Mouse (Mus musculus) myocyte (in vitro differentiated cells): ENCODE results near the gene Rab5c.

Experiments used
- CEBPB ChIP-seq: IDR thresholded peaks from 2 replicates; pipeline ENCODE4 v1.6.1; 2011; ENCODE audit warnings: mild to moderate bottlenecking, moderate library complexity; ENCODE audit not compliant: poor library complexity, insufficient read depth, severe bottlenecking
- E2F4 ChIP-seq: IDR thresholded peaks from one replicate; pipeline ENCODE4 v1.6.1; 2011; ENCODE audit warnings: mild to moderate bottlenecking, control low read depth, moderate library complexity; ENCODE audit not compliant: insufficient read depth
- MAX ChIP-seq: IDR thresholded peaks from one replicate; pipeline ENCODE4 v1.6.1; 2011; ENCODE audit warnings: low read depth, mild to moderate bottlenecking, control low read depth
- MYOD1 ChIP-seq, 3 experiments: IDR thresholded peaks; one replicate each; pipeline ENCODE4 v1.6.1; 2011; ENCODE audit warnings: control low read depth in 2 of 3, low read depth in 2 of 3, mild to moderate bottlenecking in 2 of 3, moderate library complexity in 1 of 3; ENCODE audit not compliant: insufficient read length in 2 of 3, control insufficient read depth in 1 of 3
- MYOG ChIP-seq, 3 experiments: IDR thresholded peaks; one replicate each; pipeline ENCODE4 v1.6.1; 2011; ENCODE audit warnings: control low read depth in 2 of 3, low read depth in 2 of 3, mild to moderate bottlenecking in 2 of 3; ENCODE audit not compliant: insufficient read length in 2 of 3, control insufficient read depth in 1 of 3, insufficient read depth in 1 of 3
- POLR2A ChIP-seq: IDR thresholded peaks from one replicate; pipeline ENCODE4 v1.6.1; 2011; ENCODE audit warnings: low read depth, mild to moderate bottlenecking, control low read depth, moderate library complexity; ENCODE audit not compliant: insufficient read length
- POLR2AphosphoS2 ChIP-seq: IDR thresholded peaks from one replicate; pipeline ENCODE4 v1.6.1; 2011; ENCODE audit warnings: low read depth, control low read depth; ENCODE audit not compliant: insufficient read length
- TCF12 ChIP-seq: IDR thresholded peaks from one replicate; pipeline ENCODE4 v1.6.1; 2011; ENCODE audit warnings: mild to moderate bottlenecking, control low read depth; ENCODE audit not compliant: poor library complexity, insufficient read depth, severe bottlenecking
- USF1 ChIP-seq: IDR thresholded peaks from one replicate; pipeline ENCODE4 v1.6.1; 2011; ENCODE audit warnings: low read depth, mild to moderate bottlenecking, control low read depth, moderate library complexity

DNA sequence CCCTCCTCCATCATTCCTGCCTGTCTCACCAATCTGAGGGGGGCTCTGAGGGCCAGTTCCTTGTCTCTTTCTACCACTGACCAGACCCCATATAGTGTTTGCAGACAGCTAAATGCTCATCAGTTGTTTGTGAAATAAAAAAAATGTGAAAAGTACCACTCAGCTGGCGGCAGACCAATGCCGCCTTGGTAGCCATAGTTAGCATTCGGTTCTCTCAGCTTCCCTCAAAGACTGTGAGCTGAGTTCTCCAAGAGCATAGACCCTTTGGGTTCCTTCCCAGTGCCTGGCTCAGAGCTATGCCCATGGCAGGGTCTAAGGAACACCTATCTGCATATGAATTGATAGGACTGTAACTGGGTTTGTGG is 16.7 kb upstream of the Rab5c start:
- TF ChIP-seq POLR2A (no peak), TCF12 (no peak), POLR2AphosphoS2 (no peak), MAX (no peak), CEBPB (no peak), E2F4 (no peak), USF1 (no peak), MYOG (IDR thresholded peaks at IDR 0.05; ENCODE audit: control insufficient read depth in 1 of 3, insufficient read depth in 1 of 3, insufficient read length in 2 of 3, low read depth in 2 of 3) (no peak), MYOD1 (IDR thresholded peaks at IDR 0.05; ENCODE audit: control insufficient read depth in 1 of 3, insufficient read length in 2 of 3, low read depth in 2 of 3) (no peak)
